Mouse (Mus musculus): ENCODE results near the gene Vegfb. TPM values are rescaled to one million over a fixed set of nuclear protein-coding genes. Genes with fewer than 3 reads are reported as not detected.

Gene Vegfb
- polyA plus RNA-seq, 1 experiment from 2014 or later = 38.5 TPM

GRCm38 (mm10) chr19:6970460-6971085, 16.9 kb downstream of the Vegfb start:
- Histone ChIP-seq H3K4me2 (replicated peaks; ENCODE audit: low read depth, low read length) (peak overlapping the region; percentile 94), H3K27ac (ENCODE audit: low read length) (peak overlapping the region; percentile 39; the same call in 1 of the 2 replicates), H3K4me1 (ENCODE audit: control insufficient read depth, insufficient read depth, low read length) (peaks cover 41% of the 10 kb centered on the region), H3K36me3 (ENCODE audit: control insufficient read depth, insufficient read depth, low read length) (peaks cover 10% of the 10 kb centered on the region; the same call in 1 of the 2 replicates), H3K9ac (replicated peaks; ENCODE audit: low read depth, low read length) (peak overlapping the region; percentile 25; the same call in 1 of the 2 replicates), H3K27me3 (ENCODE audit: control insufficient read depth, insufficient read depth, low read length) (no peaks in the 10 kb centered on the region), H3K9me3 (ENCODE audit: control insufficient read depth, low read depth, low read length) (no peaks in the 10 kb centered on the region), H3K4me3 (ENCODE audit: low read depth, low read length) (no peak overlapping the region)
- WGBS = 18% methylated on average over 11 of the region's 11 CpGs
- ATAC-seq (ENCODE audit: insufficient number of reproducible peaks, insufficient read depth, low FRiP score, low read depth) = no peak

- peak overlapping the region; percentile 39; the same call in 1 of the 2 replicates for H3K27ac ChIP-seq (ENCODE audit: low read length)
Measured at GRCm38 (mm10) chr19:6969665-6970381, 17.6 kb downstream of the Vegfb start.

GRCm38 (mm10) chr19:6969291-6969664, 18.2 kb downstream of the Vegfb start:
- H3K4me1 ChIP-seq (ENCODE audit: control insufficient read depth, insufficient read depth, low read length) = peaks cover 41% of the 10 kb centered on the region
- H3K36me3 ChIP-seq (ENCODE audit: control insufficient read depth, insufficient read depth, low read length) = peaks cover 22% of the 10 kb centered on the region
- no peaks in the 10 kb centered on the region for H3K27me3 ChIP-seq (ENCODE audit: control insufficient read depth, insufficient read depth, low read length)
- peak overlapping the region; percentile 35; the same call in 1 of the 2 replicates for H3K27ac ChIP-seq (ENCODE audit: low read length)
- no peak; the same call in 1 of the 2 replicates for ATAC-seq (ENCODE audit: insufficient number of reproducible peaks, insufficient read depth, low FRiP score, low read depth)
- H3K9ac ChIP-seq (replicated peaks; ENCODE audit: low read depth, low read length) = peak overlapping the region; percentile 83
- under 1% methylated on average over 20 of the region's 20 CpGs for WGBS
- H3K4me3 ChIP-seq (ENCODE audit: low read depth, low read length) = peak overlapping the region; percentile 68
- no peaks in the 10 kb centered on the region for H3K9me3 ChIP-seq (ENCODE audit: control insufficient read depth, low read depth, low read length)
- H3K4me2 ChIP-seq (replicated peaks; ENCODE audit: low read depth, low read length) = peak overlapping the region; percentile 94

More at GRCm38 (mm10) chr19:6969665-6970381, 17.6 kb downstream of the Vegfb start:
- Histone ChIP-seq H3K4me3 (ENCODE audit: low read depth, low read length) (peak overlapping the region; percentile 68), H3K9ac (replicated peaks; ENCODE audit: low read depth, low read length) (peak overlapping the region; percentile 83), H3K27me3 (ENCODE audit: control insufficient read depth, insufficient read depth, low read length) (no peaks in the 10 kb centered on the region), H3K9me3 (ENCODE audit: control insufficient read depth, low read depth, low read length) (no peaks in the 10 kb centered on the region), H3K4me2 (replicated peaks; ENCODE audit: low read depth, low read length) (peak overlapping the region; percentile 94), H3K36me3 (ENCODE audit: control insufficient read depth, insufficient read depth, low read length) (peaks cover 17% of the 10 kb centered on the region), H3K4me1 (ENCODE audit: control insufficient read depth, insufficient read depth, low read length) (peaks cover 41% of the 10 kb centered on the region)
- under 1% methylated on average over 55 of the region's 55 CpGs for WGBS
- peak; percentile 66 for ATAC-seq (ENCODE audit: insufficient number of reproducible peaks, insufficient read depth, low FRiP score, low read depth)

GRCm38 (mm10) chr19:6968491-6969271, 18.8 kb downstream of the Vegfb start:
- WGBS = 6% methylated on average over 15 of the region's 15 CpGs
- peaks cover 37% of the 10 kb centered on the region for H3K4me1 ChIP-seq (ENCODE audit: control insufficient read depth, insufficient read depth, low read length)
- peak overlapping the region; percentile 35; the same call in 1 of the 2 replicates for H3K27ac ChIP-seq (ENCODE audit: low read length)
- no peaks in the 10 kb centered on the region for H3K27me3 ChIP-seq (ENCODE audit: control insufficient read depth, insufficient read depth, low read length)
- ATAC-seq (ENCODE audit: insufficient number of reproducible peaks, insufficient read depth, low FRiP score, low read depth) = peak; percentile 38
- peaks cover 26% of the 10 kb centered on the region for H3K36me3 ChIP-seq (ENCODE audit: control insufficient read depth, insufficient read depth, low read length)
- H3K4me2 ChIP-seq (replicated peaks; ENCODE audit: low read depth, low read length) = peak overlapping the region; percentile 94
- no peaks in the 10 kb centered on the region for H3K9me3 ChIP-seq (ENCODE audit: control insufficient read depth, low read depth, low read length)
- peak overlapping the region; percentile 68 for H3K4me3 ChIP-seq (ENCODE audit: low read depth, low read length)
- H3K9ac ChIP-seq (replicated peaks; ENCODE audit: low read depth, low read length) = peak overlapping the region; percentile 83

- Histone ChIP-seq H3K4me1 (ENCODE audit: control insufficient read depth, insufficient read depth, low read length) (peaks cover 12% of the 10 kb centered on the region), H3K4me3 (ENCODE audit: low read depth, low read length) (no peak overlapping the region), H3K27me3 (ENCODE audit: control insufficient read depth, insufficient read depth, low read length) (no peaks in the 10 kb centered on the region), H3K9me3 (ENCODE audit: control insufficient read depth, low read depth, low read length) (no peaks in the 10 kb centered on the region), H3K9ac (replicated peaks; ENCODE audit: low read depth, low read length) (no peak overlapping the region), H3K36me3 (ENCODE audit: control insufficient read depth, insufficient read depth, low read length) (peaks cover 69% of the 10 kb centered on the region), H3K4me2 (replicated peaks; ENCODE audit: low read depth, low read length) (no peak overlapping the region), H3K27ac (ENCODE audit: low read length) (no peak overlapping the region)
- 80% methylated on average over 10 of the region's 10 CpGs for WGBS
- no peak for ATAC-seq (ENCODE audit: insufficient number of reproducible peaks, insufficient read depth, low FRiP score, low read depth)
Measured at GRCm38 (mm10) chr19:6956461-6956860, 31.0 kb downstream of the Vegfb start.

- no peak overlapping the region for H3K4me2 ChIP-seq (replicated peaks; ENCODE audit: low read depth, low read length)
- H3K9ac ChIP-seq (replicated peaks; ENCODE audit: low read depth, low read length) = no peak overlapping the region
- no peak overlapping the region for H3K27ac ChIP-seq (ENCODE audit: low read length)
- WGBS = 68% methylated on average over 7 of the region's 7 CpGs
- no peak overlapping the region for H3K4me3 ChIP-seq (ENCODE audit: low read depth, low read length)
- no peaks in the 10 kb centered on the region for H3K27me3 ChIP-seq (ENCODE audit: control insufficient read depth, insufficient read depth, low read length)
- no peak for ATAC-seq (ENCODE audit: insufficient number of reproducible peaks, insufficient read depth, low FRiP score, low read depth)
- H3K9me3 ChIP-seq (ENCODE audit: control insufficient read depth, low read depth, low read length) = no peaks in the 10 kb centered on the region
- peaks cover 65% of the 10 kb centered on the region for H3K36me3 ChIP-seq (ENCODE audit: control insufficient read depth, insufficient read depth, low read length)
- H3K4me1 ChIP-seq (ENCODE audit: control insufficient read depth, insufficient read depth, low read length) = peaks cover 12% of the 10 kb centered on the region
Measured at GRCm38 (mm10) chr19:6955424-6955823, 32.0 kb downstream of the Vegfb start.

GRCm38 (mm10) chr19:6954046-6954445, 33.4 kb downstream of the Vegfb start:
- Histone ChIP-seq H3K4me2 (replicated peaks; ENCODE audit: low read depth, low read length) (no peak overlapping the region), H3K27me3 (ENCODE audit: control insufficient read depth, insufficient read depth, low read length) (no peaks in the 10 kb centered on the region), H3K9me3 (ENCODE audit: control insufficient read depth, low read depth, low read length) (no peaks in the 10 kb centered on the region), H3K36me3 (ENCODE audit: control insufficient read depth, insufficient read depth, low read length) (peaks cover 53% of the 10 kb centered on the region), H3K4me3 (ENCODE audit: low read depth, low read length) (no peak overlapping the region), H3K27ac (ENCODE audit: low read length) (no peak overlapping the region), H3K9ac (replicated peaks; ENCODE audit: low read depth, low read length) (no peak overlapping the region), H3K4me1 (ENCODE audit: control insufficient read depth, insufficient read depth, low read length) (peaks cover 20% of the 10 kb centered on the region)
- 48% methylated on average over 9 of the region's 9 CpGs for WGBS
- ATAC-seq (ENCODE audit: insufficient number of reproducible peaks, insufficient read depth, low FRiP score, low read depth) = no peak

- WGBS = 12% methylated on average over 3 of the region's 3 CpGs
- no peak overlapping the region for H3K9ac ChIP-seq (replicated peaks; ENCODE audit: low read depth, low read length)
- H3K4me1 ChIP-seq (ENCODE audit: control insufficient read depth, insufficient read depth, low read length) = peaks cover 20% of the 10 kb centered on the region
- peak overlapping the region; percentile 97 for H3K27ac ChIP-seq (ENCODE audit: low read length)
- peak overlapping the region; percentile 93 for H3K4me2 ChIP-seq (replicated peaks; ENCODE audit: low read depth, low read length)
- no peak overlapping the region; the same call in 1 of the 2 replicates for H3K4me3 ChIP-seq (ENCODE audit: low read depth, low read length)
- H3K9me3 ChIP-seq (ENCODE audit: control insufficient read depth, low read depth, low read length) = no peaks in the 10 kb centered on the region
- ATAC-seq (ENCODE audit: insufficient number of reproducible peaks, insufficient read depth, low FRiP score, low read depth) = peak; percentile 33
- H3K36me3 ChIP-seq (ENCODE audit: control insufficient read depth, insufficient read depth, low read length) = peaks cover 39% of the 10 kb centered on the region
- H3K27me3 ChIP-seq (ENCODE audit: control insufficient read depth, insufficient read depth, low read length) = no peaks in the 10 kb centered on the region
Measured at GRCm38 (mm10) chr19:6952712-6953037, 34.8 kb downstream of the Vegfb start.

Data from stomach, embryonic 14.5 days (tissue).